Mouse (Mus musculus) gastrocnemius, postnatal 25 days (tissue): ENCODE measurements around the gene Ankrd33b. TPM values are rescaled to one million over a fixed set of nuclear protein-coding genes. Genes with fewer than 3 reads are reported as not detected.

Source experiments
- total RNA-seq, 2 experiments: library from RNA; stranded (reverse); gene quantifications; 1 replicate in 1 of 2; 2 replicates in 1 of 2; pipeline ENCODE4 v1.2.3; 2021

The Ankrd33b gene
- total RNA-seq, 2 experiments from 2014 or later = 17.0 to 25.2 TPM

Other genes starting within 250 kb of the Ankrd33b start
- 10 to 100 TPM; 11.1 to 18.9 TPM for gene Dap, start 143.4 kb downstream of the Ankrd33b start, total RNA-seq
- gene Ropn1l, start 86.0 kb upstream of the Ankrd33b start, total RNA-seq = not detected
- gene March6, start 163.3 kb upstream of the Ankrd33b start, total RNA-seq = 100 to 1,000 TPM in 1 of 2 experiments, 10 to 100 TPM in 1; 94.5 to 100 TPM
- gene Cmbl, start 197.7 kb upstream of the Ankrd33b start, total RNA-seq = 10 to 100 TPM; 37.7 to 38.5 TPM
- gene Cct5, start 234.1 kb upstream of the Ankrd33b start, total RNA-seq = 100 to 1,000 TPM; 126 to 130 TPM
- 10 to 100 TPM; 10.8 to 14.4 TPM for gene Fam173b, start 234.1 kb upstream of the Ankrd33b start, total RNA-seq